Mouse (Mus musculus): ENCODE measurements around the gene Aes. TPM values are rescaled to one million over a fixed set of nuclear protein-coding genes. Genes with fewer than 3 reads are reported as not detected.
A peak's percentile ranks its signal among the peaks of the same experiment; 100 is the strongest.

The Aes gene
- total RNA-seq, 2 experiments from 2014 or later: 614 to 667 TPM

DNA sequence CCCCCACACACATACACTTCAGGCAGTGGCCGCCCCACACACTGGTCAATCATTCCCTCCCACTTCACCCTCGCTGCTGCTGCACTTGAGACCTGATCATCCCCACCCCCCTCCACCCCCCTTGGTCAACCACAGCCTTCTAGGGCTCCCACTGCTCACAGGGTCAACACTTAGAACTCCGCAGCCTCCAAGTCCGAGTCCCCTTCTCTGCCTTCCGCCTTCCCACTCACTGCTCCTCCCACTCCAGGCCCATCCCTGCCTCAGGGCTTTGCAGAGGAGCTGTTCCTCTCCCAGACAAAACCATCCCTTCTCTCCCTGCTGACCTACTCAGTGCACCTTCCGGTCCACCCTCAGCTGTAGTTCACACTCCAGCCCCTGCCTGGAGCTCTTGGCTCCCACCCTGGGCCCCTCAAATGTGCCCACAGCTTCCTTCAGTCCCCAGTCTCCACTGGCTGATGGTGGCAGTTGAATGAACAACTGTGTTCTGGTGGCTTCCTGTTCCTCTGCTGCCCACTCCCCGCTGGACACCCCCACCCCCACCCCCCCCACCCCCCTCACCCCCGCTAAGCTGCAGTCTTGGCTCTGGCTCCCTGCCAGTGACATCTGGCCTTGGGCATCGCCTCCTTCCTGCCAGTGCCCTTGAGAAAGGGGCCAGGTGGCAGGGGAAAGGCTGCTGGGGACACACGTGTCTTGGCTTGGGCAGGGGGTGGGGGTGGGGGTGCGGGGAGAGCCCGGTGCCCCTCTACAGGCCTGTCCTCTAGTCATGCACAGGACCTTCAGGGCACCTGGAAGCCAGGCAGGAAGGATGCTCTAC lies 38.1 kb downstream of the Aes start:
- DNase-seq: no peak

DNA sequence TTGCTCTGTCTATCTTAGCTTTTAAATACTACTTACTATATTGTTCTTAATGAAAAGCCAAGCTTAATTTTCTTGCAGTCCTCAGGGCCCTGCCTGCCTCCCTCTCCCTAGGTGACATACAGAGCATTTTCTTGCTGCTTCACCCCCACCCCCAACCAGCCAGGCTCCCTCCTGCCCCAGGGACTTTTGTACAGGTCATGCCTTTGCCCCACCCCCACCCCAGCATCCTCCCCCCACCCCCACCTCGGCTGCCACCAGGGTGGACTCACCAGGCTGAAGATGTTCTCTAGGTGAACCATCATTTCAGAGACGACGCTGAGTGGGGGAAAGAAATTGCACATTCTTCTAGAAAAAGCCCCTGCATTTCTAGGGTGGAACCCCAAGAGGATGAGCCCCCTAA lies 39.1 kb downstream of the Aes start:
- no peak for DNase-seq

DNA sequence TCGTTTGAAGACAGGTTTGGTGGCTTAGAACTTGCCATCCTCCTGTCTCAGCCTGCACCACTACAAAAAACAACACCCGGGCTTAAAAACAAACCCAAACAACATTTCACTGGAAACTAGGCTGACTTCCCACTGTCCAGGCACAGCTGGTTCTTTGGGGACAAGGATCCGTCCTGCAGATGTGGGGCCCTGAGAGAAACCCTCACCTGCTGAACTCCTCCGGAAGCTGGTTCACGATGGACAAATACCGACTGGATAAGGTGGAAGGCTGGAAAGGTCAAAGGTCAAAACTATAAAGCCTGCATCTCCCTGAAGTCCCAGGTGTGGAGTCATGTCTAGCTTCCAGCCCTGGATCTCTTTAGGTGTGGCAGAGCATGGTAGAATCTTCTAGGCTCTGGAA lies 39.6 kb downstream of the Aes start:
- no peak for DNase-seq

DNA sequence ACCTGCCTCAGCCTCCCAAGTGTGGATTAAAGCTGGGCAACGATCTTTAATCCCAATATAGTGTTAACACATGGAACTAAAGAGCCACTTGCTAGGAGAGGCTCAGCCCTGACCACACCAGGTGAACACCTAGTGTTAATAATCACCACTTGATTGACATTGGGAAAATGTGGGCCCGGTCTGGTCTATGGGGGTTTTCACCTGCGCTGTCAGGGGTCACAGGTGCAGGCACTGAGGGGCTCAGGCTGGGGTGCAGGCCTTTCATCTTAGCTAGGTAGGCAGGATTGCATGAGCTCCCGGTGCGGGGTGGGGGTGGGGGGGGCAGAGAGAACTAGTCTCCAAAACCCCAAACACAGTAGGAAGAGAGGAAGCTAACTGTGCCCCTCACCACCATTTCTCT lies 40.3 kb downstream of the Aes start:
- no peak for DNase-seq

DNA sequence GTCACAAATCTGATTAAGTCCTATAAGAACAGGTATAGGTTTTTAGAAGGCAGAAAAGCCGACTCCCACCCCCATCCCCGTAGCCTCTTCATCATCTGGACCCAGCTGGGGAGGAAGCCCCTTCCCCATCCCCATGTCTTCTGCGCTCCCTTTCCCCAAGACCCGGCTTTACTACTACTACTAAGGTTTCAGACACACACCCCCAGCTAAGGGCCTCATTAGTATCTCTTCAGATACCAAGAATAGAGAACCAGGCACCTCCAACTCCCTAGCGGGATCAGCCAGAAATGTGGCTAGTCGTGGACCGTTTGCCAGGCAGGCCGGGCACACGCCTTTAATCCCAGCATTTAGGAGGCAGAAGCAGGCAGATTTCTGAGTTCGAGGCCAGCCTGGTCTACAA lies 40.8 kb downstream of the Aes start:
- DNase-seq: no peak

DNA sequence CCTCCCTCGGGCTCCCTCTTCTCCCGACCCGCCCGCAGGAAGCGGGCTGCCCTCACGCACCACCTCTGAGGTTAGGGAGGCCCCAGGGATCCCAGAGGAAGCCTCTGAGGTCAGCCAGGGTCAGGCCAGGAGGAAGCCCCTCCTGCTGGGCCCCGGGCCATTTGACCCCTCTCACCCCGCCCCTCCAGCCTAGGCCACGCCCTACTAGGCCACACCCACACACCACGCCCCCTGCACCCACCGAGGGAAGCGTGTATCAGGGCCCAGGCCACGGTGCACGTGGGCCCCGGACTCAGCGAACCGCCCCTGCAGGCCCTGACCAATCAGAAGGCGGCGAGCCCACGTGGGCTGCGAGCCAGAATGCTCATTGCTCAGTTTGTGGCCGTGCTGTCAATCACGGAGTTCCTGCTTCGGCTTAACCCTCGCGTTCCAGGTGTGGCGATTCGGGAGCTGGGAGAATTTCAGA lies 41.5 kb downstream of the Aes start, which contains the start of gene Tle6:
Tle6 (minus strand) TSS at position 336 of the 466 bp plus-strand sequence.
- peak; percentile 94 for DNase-seq

DNA sequence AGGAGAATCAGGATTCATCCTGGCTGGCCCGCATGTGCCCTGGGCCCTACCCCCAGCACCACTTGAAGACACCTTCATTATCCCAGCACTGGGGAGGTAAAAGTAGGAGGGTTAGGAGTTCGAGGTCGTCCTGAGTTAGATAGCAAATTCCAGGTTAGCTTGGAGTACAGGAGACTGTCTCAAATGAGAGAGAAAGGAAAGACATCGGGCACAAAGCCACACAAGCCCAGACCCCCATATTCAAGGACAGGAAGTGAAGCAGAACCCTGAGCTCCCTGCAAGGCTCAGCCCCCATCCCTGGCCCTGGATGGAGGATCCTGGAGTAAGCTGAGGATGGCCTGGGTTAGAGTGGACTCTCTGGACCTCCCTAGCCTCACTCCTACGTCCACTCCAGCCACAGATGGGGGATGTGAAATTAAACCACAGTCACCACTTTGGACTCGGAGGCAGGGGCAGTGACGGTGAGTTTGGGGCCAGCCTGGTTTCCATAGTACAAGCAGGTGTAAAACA lies 42.2 kb downstream of the Aes start:
- no peak for DNase-seq

DNA sequence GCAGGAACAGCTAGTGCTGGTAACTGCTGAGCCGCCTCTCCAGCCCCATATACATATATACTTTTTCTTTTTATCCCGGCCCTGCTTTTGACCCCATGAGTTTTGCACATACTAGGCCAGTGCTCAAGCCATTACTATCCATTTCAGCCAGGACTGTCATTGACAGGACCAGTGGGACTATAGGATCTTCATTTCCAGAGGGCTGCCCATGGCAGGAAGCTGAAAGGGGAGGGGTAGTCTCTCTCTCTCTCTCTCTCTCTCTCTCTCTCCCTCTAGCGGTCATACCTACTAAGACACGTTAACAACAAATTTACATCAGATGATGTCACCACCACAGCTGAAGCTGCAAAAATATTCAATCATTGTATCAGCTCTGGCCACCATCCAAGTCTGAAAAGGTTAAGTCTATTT lies 43.5 kb downstream of the Aes start:
- no peak for DNase-seq

DNA sequence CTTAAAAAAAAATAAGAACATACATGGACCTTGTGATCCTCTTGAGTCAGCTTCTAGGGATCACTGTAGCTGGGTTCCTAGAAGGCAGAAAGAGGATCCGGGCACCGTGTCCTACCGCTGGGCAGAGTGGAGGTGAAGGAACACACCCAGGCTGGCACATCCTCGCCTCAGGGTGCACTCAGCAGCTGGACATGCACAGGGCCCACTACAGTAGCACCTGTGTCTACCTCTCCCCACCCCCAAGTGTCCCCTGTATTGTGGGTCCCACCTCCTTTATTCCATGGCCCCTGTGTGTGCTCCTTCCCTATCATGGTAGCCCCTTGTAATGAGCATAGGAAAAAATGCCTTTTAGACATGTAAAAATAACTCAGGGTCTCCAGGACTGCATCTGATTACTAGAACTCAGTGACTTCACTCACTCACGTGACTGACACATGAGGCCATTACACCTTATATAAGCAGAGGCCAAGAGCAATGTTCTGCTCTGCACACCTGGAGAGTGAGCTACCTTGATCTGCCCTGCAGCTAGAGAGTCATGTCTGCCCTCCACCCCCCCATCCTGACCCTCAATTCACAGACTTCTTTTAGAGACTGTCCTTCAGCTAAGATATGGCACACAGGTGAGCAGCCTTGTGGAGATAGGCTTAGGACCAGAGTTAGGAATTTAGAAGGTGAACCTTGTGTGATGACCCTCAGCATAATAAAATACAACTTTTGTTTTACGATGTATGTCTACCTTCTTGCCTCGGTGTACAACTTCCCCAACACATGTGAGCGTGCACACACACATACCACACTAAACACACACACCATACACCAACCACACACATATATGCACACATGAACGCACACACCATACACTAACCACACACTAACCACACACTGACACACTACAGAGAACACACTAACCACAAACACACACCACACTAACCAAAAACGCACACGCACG lies 45.0 kb downstream of the Aes start:
- no peak for DNase-seq

DNA sequence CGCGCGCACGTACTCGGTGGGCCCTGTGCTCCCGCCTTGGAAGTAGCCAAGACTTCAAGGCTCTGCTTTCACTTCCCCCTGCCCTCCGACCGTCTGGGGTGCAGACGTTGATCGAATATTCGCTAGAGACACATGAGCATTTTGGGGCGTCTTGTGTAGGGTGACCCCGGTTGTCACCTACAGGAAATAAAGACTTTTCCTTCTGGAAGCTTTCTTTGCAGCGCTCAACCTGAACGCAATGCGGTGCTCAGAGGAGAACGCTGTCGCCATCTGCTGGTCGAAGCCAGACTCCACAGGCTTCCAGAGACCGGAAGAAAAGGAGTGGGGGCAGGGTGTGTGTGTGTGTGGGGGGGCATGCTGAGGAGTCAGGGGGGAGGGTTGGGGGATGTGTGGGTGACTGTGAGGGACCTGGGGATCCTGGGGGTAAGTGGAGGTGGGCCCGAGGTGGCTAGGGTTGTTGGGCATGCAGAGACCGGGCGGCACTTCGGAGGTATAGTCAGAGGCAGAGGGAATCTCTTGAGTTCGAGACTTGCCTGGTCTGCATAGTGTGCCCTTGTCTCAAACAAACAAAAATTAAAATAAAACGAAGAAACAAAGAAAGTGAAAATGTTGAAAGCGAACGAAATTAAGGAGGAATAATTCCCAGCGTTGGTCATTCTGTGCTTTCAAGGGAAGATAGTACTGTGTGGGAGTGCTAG lies 45.8 kb downstream of the Aes start:
- peak; percentile 88 for DNase-seq

DNA sequence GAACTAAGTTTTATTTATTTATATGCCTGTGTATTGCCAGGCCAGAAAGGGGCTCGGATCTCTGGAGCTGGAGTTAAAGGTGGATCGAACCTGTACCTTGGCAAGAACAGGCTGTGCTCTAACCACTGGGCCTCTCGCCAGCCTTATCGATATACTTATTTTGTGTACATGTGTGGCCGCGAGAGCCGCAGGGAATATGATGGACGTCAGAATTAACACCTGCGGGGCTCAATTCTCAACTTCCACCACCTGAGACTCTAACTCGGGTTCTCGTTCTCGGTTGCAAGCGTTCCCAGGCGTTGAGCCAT lies 46.3 kb downstream of the Aes start:
- no peak for DNase-seq

DNA sequence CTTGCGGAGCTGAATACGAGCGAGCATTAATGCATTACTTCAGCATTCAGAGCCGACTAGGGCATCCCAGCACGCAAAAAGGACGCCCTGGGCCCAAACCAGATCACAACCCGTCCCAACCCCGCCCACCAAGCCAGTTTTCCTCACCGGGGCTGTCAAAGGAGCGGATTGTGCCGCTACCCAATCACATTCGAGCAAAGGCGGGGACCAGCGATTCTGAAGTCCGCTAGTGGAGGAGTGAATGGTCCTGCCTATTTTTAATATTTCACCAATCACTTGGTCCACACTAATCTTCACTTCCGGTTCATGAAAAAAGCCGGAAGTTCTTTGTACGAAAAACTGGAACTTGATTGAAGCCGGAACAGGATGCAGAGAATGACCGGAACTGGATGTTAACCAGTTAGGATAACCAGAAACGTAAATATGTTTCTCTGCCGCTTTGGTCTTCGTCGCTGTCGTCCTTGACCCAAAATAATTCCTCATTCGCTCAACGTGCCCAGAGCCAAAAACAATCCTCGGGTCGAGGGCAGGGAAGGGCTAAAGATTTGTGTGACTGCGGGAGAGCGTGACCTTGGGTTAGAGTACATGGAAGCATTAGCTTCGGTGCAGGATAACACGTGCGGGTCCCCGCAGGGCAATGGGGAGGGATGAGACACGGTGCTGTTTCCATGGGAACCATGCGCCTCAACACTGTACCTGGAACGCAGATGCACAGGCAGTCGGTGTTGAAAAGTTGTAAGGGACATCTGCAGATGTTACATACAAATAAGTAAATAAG lies 46.9 kb downstream of the Aes start, which contains the start of gene BC025920:
BC025920 (plus strand) TSS at position 297 of the 778 bp plus-strand sequence.
- peak; percentile 86 for DNase-seq

DNA sequence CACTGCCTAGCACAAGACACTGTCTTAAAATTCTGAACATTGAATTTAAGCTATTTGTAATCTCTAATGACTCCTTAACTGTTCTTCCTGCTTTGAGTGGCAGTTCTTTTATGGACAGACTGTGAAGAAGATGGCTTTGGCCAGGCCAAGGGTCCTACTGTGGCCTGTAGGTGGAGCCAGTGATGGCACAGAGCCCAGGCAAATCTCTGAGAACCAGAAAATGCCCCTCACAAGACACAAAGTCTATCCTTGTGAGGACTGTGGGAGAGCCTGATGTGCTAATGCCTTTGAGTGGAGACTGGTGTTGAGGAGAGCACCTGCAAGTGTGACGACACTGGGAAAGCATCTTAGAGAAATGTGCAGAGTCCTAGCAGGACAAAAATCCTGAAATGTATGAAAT lies 49.0 kb downstream of the Aes start:
- DNase-seq: no peak

DNA sequence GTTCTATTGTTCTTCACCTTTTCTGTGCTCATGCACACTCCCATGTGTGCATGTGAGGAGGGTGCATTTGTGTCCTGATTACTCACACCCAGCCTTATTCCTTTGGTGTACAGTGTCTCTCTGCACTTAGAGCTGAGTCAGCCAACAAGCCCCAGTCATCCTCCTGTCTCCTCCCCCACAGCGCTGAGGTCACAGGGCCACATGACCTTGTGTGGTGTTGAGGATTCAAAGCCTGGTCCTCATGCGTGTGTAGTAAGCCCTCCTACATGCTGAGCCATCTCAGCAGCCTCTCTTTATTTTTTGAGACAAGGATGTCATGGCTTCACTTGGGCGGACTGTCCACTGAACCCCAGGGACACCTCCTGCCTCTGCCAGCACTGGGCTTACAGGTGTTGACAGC lies 53.5 kb downstream of the Aes start:
- DNase-seq: no peak

DNA sequence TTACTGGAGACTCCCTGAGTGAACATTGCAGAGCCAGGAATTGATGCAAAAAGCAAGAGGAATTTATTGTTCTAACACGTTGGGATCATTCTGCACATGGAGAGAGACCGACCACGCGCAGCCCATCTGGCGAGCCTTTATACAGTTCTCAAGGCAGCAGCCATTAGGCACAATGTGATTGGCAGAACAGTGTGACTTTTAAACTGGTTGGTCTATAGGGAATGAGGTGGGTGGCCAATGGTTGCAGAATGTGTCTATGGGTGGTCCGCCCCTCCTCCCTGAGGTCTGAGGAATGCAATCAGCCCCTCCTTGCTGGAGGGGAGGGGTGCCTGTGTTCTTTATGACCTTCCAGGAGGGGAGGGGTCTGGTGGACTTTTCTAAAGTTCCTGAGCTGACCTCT lies 56.2 kb downstream of the Aes start:
- no peak for DNase-seq

Other genes with a start within 250 kb of the Aes start
- 10 to 100 TPM; 11.0 to 14.5 TPM for gene Cactin, start 238.4 kb upstream of the Aes start, total RNA-seq (2021)
- gene Tbxa2r, start 230.8 kb upstream of the Aes start, total RNA-seq (2021): 1 to 10 TPM; 2.3 to 3.8 TPM
- 1 to 10 TPM in 1 of 2 experiments, under 1 TPM in 1; 0.96 to 1.3 TPM for gene Gipc3, start 216.2 kb upstream of the Aes start, total RNA-seq (2021)
- gene Hmg20b, start 209.0 kb upstream of the Aes start, total RNA-seq (2021): 10 to 100 TPM; 26.8 to 41.9 TPM
- gene Mfsd12, start 202.0 kb upstream of the Aes start, total RNA-seq (2021): 1 to 10 TPM; 4.5 to 7.5 TPM
- 1 to 10 TPM in 1 of 2 experiments, under 1 TPM in 1; 0.85 to 1.4 TPM for gene 4930404N11Rik, start 193.7 kb upstream of the Aes start, total RNA-seq (2021)
- gene Fzr1, start 181.0 kb upstream of the Aes start, total RNA-seq (2021): 10 to 100 TPM; 17.6 to 24.1 TPM
- 10 to 100 TPM; 40.3 to 46.7 TPM for gene Dohh, start 175.1 kb upstream of the Aes start, total RNA-seq (2021)
- gene Gm48551, start 175.0 kb upstream of the Aes start, total RNA-seq (2021): under 1 TPM; 0.40 to 0.45 TPM
- gene Gm48552, start 170.5 kb upstream of the Aes start, total RNA-seq (2021): 1 to 10 TPM in 1 of 2 experiments, under 1 TPM in 1; 0.33 to 2.0 TPM
- gene Smim24, start 166.4 kb upstream of the Aes start, total RNA-seq (2021): under 1 TPM in 1 of 2 experiments, not detected in 1; 0.65 TPM
- gene Nfic, start 103.9 kb upstream of the Aes start, total RNA-seq (2021): 100 to 1,000 TPM; 329 to 332 TPM
- under 1 TPM; 0.38 to 0.99 TPM for gene Celf5, start 76.8 kb upstream of the Aes start, total RNA-seq (2021)
- 10 to 100 TPM; 45.9 to 48.2 TPM for gene Ncln, start 63.1 kb upstream of the Aes start, total RNA-seq (2021)
- gene S1pr4, start 59.4 kb upstream of the Aes start, total RNA-seq (2021): under 1 TPM; 0.56 to 0.61 TPM
- under 1 TPM; 0.47 to 0.77 TPM for gene Gna15, start 35.3 kb upstream of the Aes start, total RNA-seq (2021)
- gene Gna11, start 14.3 kb upstream of the Aes start, total RNA-seq (2021): 10 to 100 TPM; 40.6 to 44.8 TPM
- 1 to 10 TPM; 4.4 to 9.4 TPM for gene Tle2, start 15.1 kb downstream of the Aes start, total RNA-seq (2021)
- gene Tle6, start 41.6 kb downstream of the Aes start, total RNA-seq (2021): 1 to 10 TPM; 2.2 to 3.1 TPM
- gene BC025920, start 46.8 kb downstream of the Aes start, total RNA-seq (2021): 1 to 10 TPM; 1.6 to 1.8 TPM
- 1 to 10 TPM; 7.3 to 9.7 TPM for gene Sirt6, start 68.3 kb downstream of the Aes start, total RNA-seq (2021)
- gene Ankrd24, start 69.1 kb downstream of the Aes start, total RNA-seq (2021): 10 to 100 TPM; 13.0 to 18.4 TPM
- gene Gm10778, start 89.6 kb downstream of the Aes start, total RNA-seq (2021): 1 to 10 TPM; 1.7 to 2.2 TPM
- gene Zfp433, start 145.3 kb downstream of the Aes start, total RNA-seq (2021): 1 to 10 TPM; 5.0 to 7.7 TPM
- gene Gm3055, start 211.7 kb downstream of the Aes start, total RNA-seq (2021): 1 to 10 TPM; 2.3 to 3.1 TPM